Mouse (Mus musculus) gastrocnemius, adult 8-10 months (tissue): ENCODE measurements at regions not wholly inside any gene's neighbourhood (a gene's known extent, or its start where the extent isn't known, plus 50 kb on each side); places are given as distances from the start of the nearest gene placed in this dataset.
A peak's percentile ranks its signal among the peaks of the same experiment; 100 is the strongest.

Experiments
- DNase-seq, 2 experiments: peaks; one replicate each; pipeline ENCODE4 v3.0.0; 2022; ENCODE audit warnings: low spot score in 2 of 2

DNA sequence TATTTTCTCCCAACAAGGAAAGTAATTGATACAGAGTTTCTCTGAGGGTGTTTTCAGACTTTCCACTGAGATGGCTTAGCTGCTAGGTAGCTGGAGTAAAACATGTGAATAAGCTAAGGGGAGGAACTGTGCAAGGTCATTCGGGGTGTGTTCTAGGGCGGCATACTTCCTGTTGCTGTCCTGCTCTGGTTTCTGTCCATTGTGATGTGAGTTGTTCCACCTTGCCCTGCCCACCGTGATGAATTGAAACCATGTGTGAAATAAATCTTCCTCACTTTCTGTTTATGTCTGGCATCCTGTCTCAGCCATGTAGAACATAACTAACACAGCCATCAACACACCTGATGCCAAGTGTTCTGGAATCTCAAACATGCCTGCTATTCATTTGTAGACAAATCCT, 472.6 kb upstream of the Nrp1 start:
- DNase-seq = no peak

DNA sequence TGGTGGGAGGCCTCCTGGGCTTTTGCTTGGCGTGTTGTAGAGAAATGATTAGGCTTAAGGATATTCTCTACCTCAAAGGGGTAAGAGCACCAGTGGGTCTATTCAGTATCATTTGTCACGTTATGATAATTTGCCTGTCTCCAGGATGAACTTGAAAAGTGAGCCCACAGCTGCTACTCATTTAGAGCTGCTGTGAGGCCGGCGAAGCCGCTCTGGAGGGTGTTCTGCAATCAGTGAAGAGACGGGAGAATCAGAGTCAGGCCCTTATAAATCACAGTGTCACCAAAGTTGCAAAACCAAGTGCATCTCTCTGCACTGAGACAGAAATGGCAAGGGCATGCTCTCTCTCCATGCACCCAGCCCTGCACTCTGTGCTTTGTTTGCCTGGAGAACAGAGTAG, 467.7 kb upstream of the Nrp1 start:
- no peak for DNase-seq

DNA sequence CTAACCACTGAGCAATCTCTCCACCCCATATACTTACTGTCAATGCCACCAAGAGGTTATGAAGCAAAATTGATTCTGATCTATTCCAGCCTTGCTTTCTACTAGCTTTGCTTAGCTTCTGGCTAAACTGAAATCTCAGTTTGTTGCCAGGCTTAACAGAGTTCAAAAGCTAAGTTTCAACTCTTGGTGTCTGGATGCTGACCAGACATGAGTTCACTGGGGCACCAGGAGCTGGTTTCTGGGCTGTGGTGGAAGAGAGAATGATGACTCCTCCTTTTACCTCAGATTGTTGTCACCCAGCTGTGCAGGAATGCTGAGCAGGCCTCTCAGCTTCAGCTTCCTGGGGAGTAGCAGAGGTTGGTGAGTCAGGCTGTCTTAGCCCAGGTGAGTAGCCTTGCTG, 464.1 kb upstream of the Nrp1 start:
- DNase-seq = no peak

DNA sequence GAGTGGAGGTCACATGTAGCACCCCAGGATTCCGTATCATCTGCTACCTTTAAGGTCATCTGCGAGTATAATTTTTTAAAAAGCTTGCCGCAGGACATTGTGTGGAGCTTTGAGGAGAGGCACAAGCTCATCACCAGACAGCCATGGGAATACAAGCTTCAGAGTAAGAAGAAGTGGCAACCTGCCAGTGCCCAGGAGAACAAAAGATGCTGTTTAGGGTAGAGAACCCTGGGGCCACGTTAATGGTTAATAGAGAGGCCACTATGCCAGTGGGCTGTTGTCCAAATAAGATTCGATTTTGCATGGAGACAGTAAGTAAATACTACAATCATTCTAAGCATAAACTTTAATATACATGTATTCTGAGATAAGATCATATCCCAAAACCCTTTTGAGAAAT, 450.0 kb upstream of the Nrp1 start:
- no peak for DNase-seq

DNA sequence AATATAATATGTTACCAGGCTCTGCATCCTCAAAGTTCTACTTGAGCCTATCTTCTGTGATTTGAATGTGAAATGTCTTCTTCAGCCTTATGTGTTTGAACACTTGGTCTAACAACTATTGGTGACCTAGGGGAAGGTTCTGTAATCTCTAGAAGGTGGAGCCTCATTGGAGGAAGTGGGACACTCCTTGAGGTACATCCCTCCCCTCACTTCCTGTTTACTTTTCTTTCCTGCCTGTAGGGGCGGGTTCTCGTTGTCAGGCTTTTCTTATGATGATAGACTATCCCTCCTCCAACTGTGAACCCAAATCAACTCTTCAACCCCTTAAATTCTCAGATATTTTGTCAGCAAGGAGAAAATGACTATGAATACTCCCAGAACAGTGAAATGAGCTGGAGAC, 448.8 kb upstream of the Nrp1 start:
- DNase-seq = no peak

DNA sequence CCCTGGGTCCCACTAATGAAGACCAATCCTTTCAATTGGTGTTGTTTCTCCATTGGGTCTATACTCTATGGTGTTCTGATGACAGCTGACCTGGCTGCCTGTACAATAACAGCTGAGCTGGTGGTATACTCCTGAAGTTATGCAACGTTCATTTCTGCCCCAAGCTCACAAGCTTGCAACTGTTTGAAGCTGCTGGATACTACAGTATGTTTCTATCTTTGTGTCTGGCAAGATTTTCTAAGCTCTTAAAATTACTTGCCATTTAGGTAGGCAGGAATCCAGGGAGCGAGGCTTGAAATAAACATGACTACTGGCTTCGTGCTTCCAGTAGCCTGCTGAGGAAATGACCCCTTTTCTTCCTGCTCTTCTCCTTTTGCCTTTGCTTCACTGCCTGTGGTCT, 444.3 kb upstream of the Nrp1 start:
- DNase-seq = peak; percentile 8 to 30

DNA sequence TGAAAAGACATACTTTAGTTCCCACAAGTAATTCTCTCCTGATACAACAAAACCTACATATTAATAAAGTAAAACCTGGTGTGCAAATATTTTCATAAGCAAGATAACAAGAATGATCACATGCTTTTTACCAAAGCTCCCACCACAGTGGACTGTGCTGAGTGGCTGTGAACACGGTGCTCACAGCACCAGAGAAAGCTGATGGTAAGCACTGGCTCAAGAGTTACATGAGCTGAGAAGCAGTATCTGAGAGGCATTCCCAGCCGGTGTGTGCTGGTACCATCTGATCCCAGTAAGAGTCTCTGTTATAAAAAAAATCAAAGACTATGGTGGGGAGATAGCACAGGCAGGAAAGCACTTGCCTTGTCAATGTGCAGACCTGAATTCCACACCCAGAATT, 443.5 kb upstream of the Nrp1 start:
- no peak for DNase-seq

DNA sequence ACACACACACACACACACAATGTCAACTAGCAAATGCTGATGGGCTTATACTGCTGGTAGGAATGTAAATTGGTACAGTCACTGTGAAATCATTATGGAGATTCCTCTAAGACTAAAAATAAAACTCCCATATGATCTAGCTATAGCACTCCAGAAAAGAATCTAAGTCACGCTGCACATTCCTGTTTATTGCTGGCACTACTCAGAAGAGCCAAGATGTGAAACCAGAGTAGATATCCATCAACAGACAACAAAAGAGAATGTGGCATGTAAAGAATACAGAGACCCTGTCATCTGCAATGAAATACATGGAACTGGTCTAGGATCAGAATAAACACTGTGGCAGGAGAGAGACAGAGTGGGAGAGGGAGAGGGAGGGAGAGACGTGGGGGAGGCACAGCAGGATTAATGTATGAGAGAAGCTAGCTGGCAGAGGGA, 442.8 kb upstream of the Nrp1 start:
- no peak for DNase-seq

DNA sequence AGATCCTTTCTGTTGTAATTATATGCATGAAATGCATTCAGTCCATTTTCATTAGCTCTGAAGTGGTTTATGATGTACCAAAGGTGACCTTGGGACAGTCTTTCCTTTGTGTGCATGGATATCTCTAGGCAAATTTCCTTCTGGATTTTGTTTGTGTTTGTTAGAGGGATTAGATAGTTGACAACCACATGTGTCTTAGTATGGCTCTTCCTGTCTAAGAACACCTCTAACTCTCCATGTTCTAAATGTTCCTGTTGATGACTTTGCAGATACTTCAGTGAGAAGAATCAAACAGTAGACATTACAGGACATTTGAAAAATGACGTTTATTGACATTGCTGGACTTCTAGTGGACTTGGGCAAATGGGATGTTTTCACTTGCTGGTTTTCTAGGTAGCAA, 436.5 kb upstream of the Nrp1 start:
- DNase-seq = no peak

DNA sequence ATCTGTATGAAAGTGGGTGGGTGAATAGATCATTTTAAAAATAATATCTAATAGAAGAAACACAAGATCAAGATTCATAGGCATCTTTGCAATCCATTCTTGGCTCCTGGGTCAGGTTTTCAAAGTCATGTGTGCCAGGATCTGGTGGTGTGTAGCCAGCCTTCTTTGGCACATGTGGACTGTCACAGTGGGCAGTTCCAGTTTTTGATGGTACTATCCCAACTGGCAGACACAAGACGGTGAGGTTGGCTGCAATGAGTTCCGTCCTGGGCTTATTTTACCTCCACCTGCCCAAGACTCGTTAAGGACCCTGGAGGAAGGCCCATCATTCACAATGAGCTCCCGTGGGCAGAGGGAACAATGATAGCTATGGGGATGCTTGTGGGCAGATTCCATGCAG, 435.1 kb upstream of the Nrp1 start:
- no peak for DNase-seq

DNA sequence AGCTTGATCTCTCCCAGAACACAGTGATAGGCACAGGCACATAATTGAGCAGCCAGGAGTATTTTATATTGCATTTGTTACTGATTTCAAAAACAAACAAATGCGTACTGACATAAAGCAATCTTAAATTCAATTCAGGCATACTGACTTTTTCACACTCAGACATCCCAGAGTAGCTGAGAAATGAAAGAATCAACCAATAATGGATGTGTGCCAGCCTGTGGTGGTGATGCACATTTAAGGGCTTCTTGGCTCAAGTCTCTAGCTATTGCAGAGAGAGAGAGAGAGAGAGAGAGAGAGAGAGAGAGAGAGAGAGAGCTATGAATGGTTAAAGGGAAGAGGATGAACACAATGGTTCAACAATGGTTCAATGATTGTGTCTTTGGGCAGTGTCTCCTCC, 426.1 kb upstream of the Nrp1 start:
- no peak for DNase-seq

DNA sequence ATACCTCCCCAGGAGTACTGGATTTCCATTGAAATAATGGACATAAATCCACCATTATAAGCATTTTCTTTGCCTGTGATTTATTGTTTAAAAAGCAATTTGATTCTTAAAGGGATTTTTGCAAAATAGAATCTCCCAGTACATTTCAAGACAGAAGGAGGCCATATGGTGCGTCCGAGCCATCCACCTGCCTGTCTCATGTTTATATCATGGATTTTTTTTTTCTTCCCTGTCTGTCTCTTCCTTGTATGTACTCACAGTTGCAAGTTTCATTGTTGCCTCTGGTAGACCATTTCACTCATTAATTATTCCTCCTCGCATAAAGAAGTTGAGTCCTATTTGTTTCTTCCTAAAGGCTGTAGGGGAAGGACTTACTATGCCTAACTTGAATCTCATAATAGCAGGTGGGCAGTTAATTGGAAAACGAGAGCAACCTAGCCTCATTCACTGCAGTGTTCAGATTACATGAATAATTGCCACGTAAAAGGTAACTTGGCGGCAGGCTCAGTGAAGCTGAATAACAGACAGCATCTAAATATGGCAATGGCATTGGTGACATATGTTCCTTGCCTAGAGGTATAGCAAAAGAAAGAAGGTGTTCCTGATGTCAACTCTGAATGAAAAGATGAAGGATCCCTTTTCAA, 421.5 kb upstream of the Nrp1 start:
- no peak for DNase-seq

DNA sequence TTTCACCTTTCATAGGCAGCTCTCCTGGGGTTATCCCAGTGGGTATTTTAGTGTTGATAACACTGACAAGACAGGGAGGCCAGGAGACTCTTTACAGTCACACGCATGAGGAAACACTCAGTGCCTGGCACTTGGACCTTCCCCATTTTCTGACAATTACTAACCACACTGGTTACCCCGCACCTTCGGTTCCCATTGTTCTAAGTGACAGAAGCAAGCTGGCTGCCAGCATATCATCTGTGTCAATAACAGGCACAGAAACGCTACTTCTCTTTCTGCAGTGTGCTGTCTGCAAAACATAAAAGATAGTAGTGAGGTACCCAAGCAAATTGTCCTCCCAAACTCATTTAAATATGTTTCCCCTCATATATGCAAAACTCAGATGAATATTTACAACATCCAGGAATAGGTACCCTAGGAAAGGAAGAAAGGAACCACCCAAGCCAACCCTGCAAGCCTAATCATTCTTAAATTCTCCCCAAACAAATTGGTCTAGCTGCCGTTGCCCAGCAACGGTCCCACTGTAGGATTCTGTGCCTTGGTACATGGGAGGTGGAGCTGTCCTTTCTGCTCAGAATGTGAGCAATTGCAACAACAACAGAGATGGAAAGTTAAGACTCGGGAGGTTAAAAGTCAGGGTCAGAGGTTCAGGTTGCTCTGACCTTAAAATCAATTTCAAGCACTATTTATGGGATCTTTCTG, 419.0 kb upstream of the Nrp1 start:
- no peak for DNase-seq

DNA sequence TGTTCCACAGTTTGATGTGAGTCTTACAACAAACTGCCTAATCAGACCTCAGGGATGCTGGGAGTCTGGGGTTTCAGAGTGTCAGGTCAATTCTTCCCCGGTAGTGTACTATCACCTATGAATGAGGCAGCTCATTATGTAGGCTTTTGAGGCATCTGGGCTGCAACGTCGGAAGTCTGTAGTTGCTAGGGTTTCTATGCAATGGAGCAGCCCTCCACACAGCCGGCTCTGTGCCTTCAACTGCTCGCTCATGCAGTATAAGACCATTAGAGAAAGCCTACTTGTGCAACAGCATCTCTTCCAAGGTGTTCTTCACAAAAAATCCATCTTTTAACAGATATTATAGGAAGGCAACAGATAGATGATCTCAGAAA, 418.4 kb upstream of the Nrp1 start:
- no peak for DNase-seq

DNA sequence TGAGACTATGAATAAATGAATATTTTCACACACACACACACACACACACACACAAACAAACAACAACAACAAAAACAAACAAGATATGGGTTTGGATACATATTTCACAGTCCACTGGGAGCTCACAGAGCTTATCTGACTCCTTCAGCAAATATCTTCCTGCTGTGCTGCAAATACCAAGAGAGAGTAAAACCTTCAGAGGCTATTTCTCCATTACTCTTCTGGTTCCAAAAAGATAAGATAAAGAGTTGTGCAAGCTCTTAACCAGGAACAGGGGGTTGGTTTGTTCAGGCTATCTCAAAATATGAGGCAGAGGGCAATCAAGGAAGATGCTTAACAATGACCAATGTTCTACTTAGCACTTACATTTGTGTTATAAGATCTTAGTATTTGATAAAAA, 416.1 kb upstream of the Nrp1 start:
- DNase-seq = no peak

DNA sequence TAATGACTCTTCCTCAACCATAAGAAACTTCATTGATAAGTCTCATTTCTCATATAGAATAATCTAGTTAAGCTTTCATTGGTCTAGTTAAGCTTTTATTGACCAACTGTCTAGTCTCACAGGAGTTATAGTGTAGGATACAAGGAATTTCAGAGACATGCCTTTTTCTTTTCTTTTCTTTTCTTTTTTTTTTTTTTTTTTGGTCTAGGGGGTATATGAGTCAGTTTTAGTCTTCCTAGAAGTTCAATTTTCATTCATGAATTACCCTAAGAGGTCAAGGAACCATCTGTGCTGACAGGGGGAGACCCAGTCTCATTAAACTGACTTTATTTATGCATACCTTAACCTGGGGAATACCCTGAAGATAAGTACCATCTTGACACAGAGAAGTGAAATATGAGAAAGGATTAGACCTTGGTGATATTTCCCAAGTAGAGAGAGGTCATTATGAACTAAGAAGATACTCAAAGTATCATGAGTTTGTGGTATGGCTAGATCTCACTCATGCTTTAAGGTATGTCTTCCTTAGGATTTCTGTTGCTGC, 413.4 kb upstream of the Nrp1 start:
- DNase-seq = no peak

DNA sequence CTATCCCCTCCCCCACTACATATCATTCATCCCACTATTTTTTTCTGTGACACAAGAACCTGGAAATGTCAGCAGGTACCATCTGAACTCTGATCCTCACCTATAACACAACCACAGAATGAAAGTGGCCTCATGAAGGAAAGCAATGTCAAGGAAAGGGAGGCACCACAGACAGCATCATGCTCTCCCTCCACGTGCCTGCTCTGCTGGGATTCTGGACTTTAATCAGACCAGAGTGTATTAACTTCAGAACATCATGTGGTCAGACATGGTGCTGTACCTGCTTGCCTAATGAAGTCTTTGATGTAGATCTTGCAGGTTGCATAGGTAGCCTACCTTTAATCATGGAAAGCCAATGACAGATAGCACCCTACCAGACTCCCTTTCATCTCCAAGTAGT, 400.8 kb upstream of the Nrp1 start:
- DNase-seq = no peak

DNA sequence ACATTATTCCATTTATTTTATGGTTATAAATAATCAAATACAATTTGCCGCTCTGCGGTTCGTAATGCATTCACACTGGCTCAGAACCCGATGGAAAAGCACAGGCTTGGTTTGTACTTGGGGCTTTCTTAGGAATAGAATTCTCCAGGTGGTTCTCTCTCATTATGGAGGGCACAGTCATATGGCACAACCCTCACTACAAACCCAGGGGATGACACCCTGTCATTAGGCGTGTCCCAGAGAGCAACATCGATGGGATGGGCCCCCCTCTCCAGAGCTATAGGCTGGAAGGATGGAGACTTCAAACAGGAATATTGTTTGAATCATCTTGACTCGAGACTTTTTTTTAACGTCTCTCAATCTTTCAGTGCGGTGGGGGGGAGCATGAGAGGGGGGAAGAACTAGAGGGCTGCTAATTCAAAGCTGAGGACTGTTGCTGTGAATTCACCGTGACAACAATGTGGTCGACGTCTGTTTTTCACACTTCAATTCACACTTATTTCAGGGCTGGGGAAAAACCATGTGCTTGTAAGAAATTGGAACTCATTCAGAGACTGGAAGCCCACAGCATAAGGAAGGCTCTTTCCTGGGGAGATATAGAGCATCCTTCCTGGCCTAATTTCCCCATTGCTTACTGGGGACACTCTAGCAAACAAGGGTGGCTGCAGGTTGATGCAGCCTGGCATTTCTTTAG, 399.9 kb upstream of the Nrp1 start:
- DNase-seq = no peak

DNA sequence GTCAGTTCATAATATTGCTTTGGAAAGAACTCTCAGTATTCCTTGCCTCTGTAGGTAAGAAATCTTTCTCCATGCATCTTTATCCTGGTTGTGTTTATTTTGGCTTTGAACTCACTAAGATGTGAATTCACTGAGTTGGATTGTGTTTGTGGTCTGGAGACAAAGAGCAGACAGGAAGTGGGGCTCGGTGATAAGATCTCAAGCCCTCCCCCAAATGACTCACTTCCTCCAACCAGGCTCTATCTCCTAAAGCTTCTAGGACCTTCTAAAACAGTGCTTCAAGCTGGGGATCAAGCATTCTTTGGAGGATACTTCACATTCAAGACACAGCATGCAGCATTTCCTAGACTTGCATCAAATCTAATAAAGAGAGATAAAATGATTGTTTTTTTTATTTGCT, 395.5 kb upstream of the Nrp1 start:
- DNase-seq = no peak

DNA sequence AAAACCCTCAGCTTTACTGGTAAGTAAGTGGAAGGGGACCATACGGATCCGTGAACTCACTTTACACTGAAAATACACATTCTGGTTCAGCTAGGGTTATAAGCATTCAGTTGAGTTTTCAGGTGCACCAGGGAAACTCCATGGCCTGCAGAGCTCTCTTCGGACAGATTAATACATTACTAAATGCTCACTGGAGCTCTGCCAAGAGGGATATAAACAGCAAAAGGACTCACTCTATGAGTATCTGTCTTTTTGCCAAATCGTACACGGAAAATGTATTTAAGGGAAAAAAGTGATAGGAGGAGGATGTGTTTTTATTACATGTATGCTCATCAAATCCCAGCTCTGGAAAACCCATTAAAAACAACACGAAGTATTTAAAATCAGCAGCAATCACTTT, 394.8 kb upstream of the Nrp1 start:
- DNase-seq = no peak

DNA sequence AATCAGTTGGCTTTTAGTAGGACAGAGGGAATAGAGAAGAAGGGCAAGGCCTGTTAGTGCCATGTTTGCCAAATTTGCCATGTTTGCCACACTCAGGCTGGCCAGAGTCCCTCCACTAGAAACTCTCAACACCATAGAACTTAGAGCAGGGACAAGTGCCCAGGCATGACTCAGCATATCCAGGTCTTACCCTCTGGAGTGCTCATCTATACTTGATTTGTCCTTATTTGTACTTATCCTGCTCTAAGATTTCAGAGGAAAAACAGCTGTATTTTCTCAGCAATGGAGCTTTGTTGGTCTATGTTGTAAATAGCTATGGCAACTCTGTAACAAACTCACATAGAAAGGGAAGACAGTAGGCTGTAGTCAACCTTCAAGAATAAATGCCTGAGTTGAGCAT, 393.6 kb upstream of the Nrp1 start:
- no peak for DNase-seq

DNA sequence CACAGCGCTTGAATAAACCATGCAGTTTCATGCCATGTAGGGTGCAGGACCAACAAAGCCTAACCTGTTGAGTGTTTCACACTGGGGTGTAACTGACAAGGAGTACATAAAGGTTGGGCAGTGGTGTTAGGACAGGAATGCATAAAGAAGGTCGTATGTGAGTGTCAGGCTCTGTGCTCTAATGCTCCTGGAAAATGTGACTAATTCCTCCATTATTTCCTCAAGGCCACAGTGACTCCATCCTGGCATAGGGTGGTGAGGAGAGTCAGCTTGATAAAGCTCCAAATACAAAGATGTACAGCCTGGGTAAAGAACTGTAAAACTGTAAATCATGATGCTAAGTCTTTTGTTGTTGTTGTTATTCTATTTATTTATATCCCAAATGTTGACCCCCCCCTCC, 393.1 kb upstream of the Nrp1 start:
- DNase-seq = no peak

DNA sequence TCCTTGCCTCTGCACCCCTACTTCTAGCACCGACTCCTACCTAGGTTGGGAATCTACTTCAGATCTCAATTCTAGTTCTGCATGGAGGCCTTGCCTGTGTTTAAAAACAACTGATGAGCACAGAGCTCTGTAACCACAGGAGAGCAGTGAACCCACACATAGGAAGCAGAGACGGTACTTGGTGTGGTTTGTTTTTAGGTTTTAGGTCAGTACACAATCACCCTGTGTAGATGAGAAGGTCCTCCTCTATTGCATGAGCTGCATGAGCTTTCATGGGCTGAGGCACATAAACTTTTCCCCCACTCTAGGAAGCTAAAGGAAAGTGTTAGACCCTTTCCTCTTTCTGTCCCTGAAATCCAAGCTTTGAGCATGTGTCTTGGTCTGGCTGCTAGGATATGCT, 390.4 kb upstream of the Nrp1 start:
- no peak for DNase-seq
